Mouse (Mus musculus) G1E (cell line): ENCODE measurements around the gene Arnt.

Experiments
- CTCF ChIP-seq: IDR thresholded peaks from 2 replicates; pipeline ENCODE4 v1.5.1; 2012; ENCODE audit warnings: low read depth, low read length, inconsistent platforms, mixed read lengths
- GATA1 ChIP-seq: IDR thresholded peaks from 2 replicates; pipeline ENCODE4 v1.6.1; 2012; ENCODE audit warnings: borderline replicate concordance, low read length, inconsistent platforms, mixed read lengths
- GATA2 ChIP-seq: IDR thresholded peaks from 2 replicates; pipeline ENCODE4 v1.6.1; 2012; ENCODE audit warnings: low read depth, low read length, inconsistent platforms, borderline replicate concordance
- POLR2AphosphoS5 ChIP-seq: IDR thresholded peaks from 2 replicates; pipeline ENCODE4 v1.6.1; 2012; ENCODE audit warnings: low read depth, low read length, inconsistent platforms; ENCODE audit not compliant: insufficient replicate concordance
- TAL1 ChIP-seq: conservative IDR thresholded peaks from 2 replicates; pipeline ENCODE4 v1.6.1; 2012; ENCODE audit warnings: low read depth, low read length, inconsistent platforms, mixed read lengths

GRCm38 (mm10) chr3:95539837-95540236 lies 105.6 kb downstream of the Arnt start:
- TF ChIP-seq CTCF = no peak
- no peak for TF ChIP-seq TAL1
- no peak for TF ChIP-seq POLR2AphosphoS5
- no peak for TF ChIP-seq GATA1
- TF ChIP-seq GATA2 = no peak
